Mouse (Mus musculus) heart, postnatal 0 days (tissue): ENCODE results near the gene Gas6. TPM values are rescaled to one million over a fixed set of nuclear protein-coding genes. Genes with fewer than 3 reads are reported as not detected.

Source experiments
- ATAC-seq: fragments of 200-750 bp; cut with Nextera tagmentation; 2 replicates; pipeline ENCODE4 v1.8.0; 2017; ENCODE audit warnings: low read depth, moderate number of reproducible peaks, moderate library complexity; ENCODE audit not compliant: insufficient read depth
- DNase-seq: peaks from one replicate; pipeline ENCODE4 v3.0.0-alpha.2; 2016; ENCODE audit warnings: low spot score
- H3K27ac ChIP-seq: fragments of 300-500 bp; sonication (generic); 2 replicates; pipeline ENCODE4 v1.5.1; 2014; ENCODE audit warnings: low read depth, mild to moderate bottlenecking
- H3K27me3 ChIP-seq: fragments of 300-500 bp; sonication (generic); 2 replicates; pipeline ENCODE4 v1.6.1; 2014; ENCODE audit warnings: low read length, mixed read lengths; ENCODE audit not compliant: control insufficient read depth, insufficient read depth
- H3K36me3 ChIP-seq: fragments of 300-500 bp; sonication (generic); replicated peaks from 2 replicates; pipeline ENCODE4 v1.6.1; 2014; ENCODE audit warnings: low read length, mixed read lengths; ENCODE audit not compliant: control insufficient read depth, insufficient read depth
- H3K4me1 ChIP-seq: fragments of 300-500 bp; sonication (generic); 2 replicates; pipeline ENCODE4 v1.6.1; 2014; ENCODE audit warnings: antibody characterized with exemption; ENCODE audit not compliant: control insufficient read depth, insufficient read depth
- H3K4me2 ChIP-seq: fragments of 300-500 bp; sonication (generic); 2 replicates; pipeline ENCODE4 v1.6.1; 2014; ENCODE audit warnings: low read depth, mild to moderate bottlenecking, low read length, moderate library complexity
- H3K4me3 ChIP-seq: fragments of 300-500 bp; sonication (generic); 2 replicates; pipeline ENCODE4 v1.5.1; 2014; ENCODE audit warnings: low read depth, low read length
- H3K9ac ChIP-seq: fragments of 300-500 bp; sonication (generic); replicated peaks from 2 replicates; pipeline ENCODE4 v1.6.1; 2014; ENCODE audit warnings: low read depth, low read length, mixed read lengths
- H3K9me3 ChIP-seq: fragments of 300-500 bp; sonication (generic); replicated peaks from 2 replicates; pipeline ENCODE4 v1.6.1; 2016; ENCODE audit warnings: low read length; ENCODE audit not compliant: control insufficient read depth
- CTCF ChIP-seq: IDR thresholded peaks from 2 replicates; pipeline ENCODE4 v1.5.1; 2016; ENCODE audit warnings: antibody characterized with exemption, control low read depth, low read depth
- EP300 ChIP-seq: IDR thresholded peaks from 2 replicates; pipeline ENCODE4 v1.6.1; 2016; ENCODE audit warnings: antibody characterized with exemption, low read depth
- WGBS: fragments of 180-500 bp; shearing (Covaris S2); extraction: QIAGEN DNeasy Blood & Tissue Kit; methylation state at CpG from one replicate; pipeline ENCODE4 v1.1.7; 2014; 5-methylcytosine and 5-hydroxymethylcytosine counted together
- polyA plus RNA-seq: library from polyadenylated mRNA; unstranded; fragments of >200 nt; fragmentation: Nextera tagmentation; extraction: Ambion mirVana; gene quantifications from 2 replicates; pipeline ENCODE4 v1.2.1, GENCODE M21; 2015
- total RNA-seq: library from RNA; depleted of rRNA; stranded (reverse); fragments of >200 nt; gene quantifications from 2 replicates; pipeline ENCODE4 v1.2.3, GENCODE M21; 2014; ENCODE audit warnings: low replicate concordance

Gas6 gene
- total and polyA plus RNA-seq, 2 experiments from 2014 or later: 179 to 275 TPM

GRCm38 (mm10) chr8:13459431-13459830 lies 34.9 kb downstream of the Gas6 start:
- no peak for ATAC-seq
- DNase-seq: no peak
- H3K4me1 ChIP-seq: 0 out of 2 replicates have a peak, but pooled peaks cover 4% of the 10 kb centered on the region

GRCm38 (mm10) chr8:13455295-13455694 lies 39.0 kb downstream of the Gas6 start:
- TF ChIP-seq EP300 (no peak), CTCF (peak; percentile 94)

More at GRCm38 (mm10) chr8:13459431-13459830, 34.9 kb downstream of the Gas6 start:
- no peaks in the 10 kb centered on the region for H3K27me3 ChIP-seq
- no peaks in the 10 kb centered on the region for H3K9me3 ChIP-seq
- no peak overlapping the region for H3K4me3 ChIP-seq
- H3K9ac ChIP-seq: no peak overlapping the region
- H3K27ac ChIP-seq: no peak overlapping the region
- TF ChIP-seq CTCF (no peak), EP300 (no peak)
- H3K4me2 ChIP-seq: no peak overlapping the region
- WGBS: 79% methylated on average over 4 of the region's 4 CpGs
- H3K36me3 ChIP-seq: peaks cover 14% of the 10 kb centered on the region; the same call in 1 of the 2 replicates

GRCm38 (mm10) chr8:13454341-13455113 lies 39.8 kb downstream of the Gas6 start:
- Histone ChIP-seq H3K4me2 (no peak overlapping the region), H3K9me3 (no peaks in the 10 kb centered on the region), H3K27ac (no peak overlapping the region), H3K4me3 (no peak overlapping the region), H3K9ac (no peak overlapping the region), H3K4me1 (no peaks in the 10 kb centered on the region), H3K27me3 (no peaks in the 10 kb centered on the region), H3K36me3 (no peaks in the 10 kb centered on the region)
- ATAC-seq (no peak), DNase-seq (no peak)
- WGBS: 64% methylated on average over 8 of the region's 8 CpGs
- no peak for TF ChIP-seq CTCF
- no peak for TF ChIP-seq EP300

More at GRCm38 (mm10) chr8:13455295-13455694, 39.0 kb downstream of the Gas6 start:
- ATAC-seq: peak; percentile 81
- 19% methylated on average over 2 of the region's 2 CpGs for WGBS
- H3K36me3 ChIP-seq: no peaks in the 10 kb centered on the region
- no peak overlapping the region for H3K4me3 ChIP-seq
- H3K27ac ChIP-seq: no peak overlapping the region
- no peaks in the 10 kb centered on the region for H3K9me3 ChIP-seq
- H3K9ac ChIP-seq: no peak overlapping the region
- no peak overlapping the region for H3K4me2 ChIP-seq
- peak; percentile 51 for DNase-seq
- H3K27me3 ChIP-seq: no peaks in the 10 kb centered on the region
- no peaks in the 10 kb centered on the region for H3K4me1 ChIP-seq

GRCm38 (mm10) chr8:13451747-13452277 lies 42.5 kb downstream of the Gas6 start:
- no peak overlapping the region for H3K4me3 ChIP-seq
- no peaks in the 10 kb centered on the region for H3K4me1 ChIP-seq
- TF ChIP-seq CTCF (no peak), EP300 (no peak)
- H3K27me3 ChIP-seq: no peaks in the 10 kb centered on the region
- 60% methylated on average over 6 of the region's 6 CpGs for WGBS
- no peak for ATAC-seq
- no peak for DNase-seq
- H3K36me3 ChIP-seq: no peaks in the 10 kb centered on the region
- no peak overlapping the region for H3K9ac ChIP-seq
- H3K9me3 ChIP-seq: no peaks in the 10 kb centered on the region
- H3K4me2 ChIP-seq: no peak overlapping the region
- no peak overlapping the region for H3K27ac ChIP-seq

GRCm38 (mm10) chr8:13448145-13448544 lies 46.1 kb downstream of the Gas6 start:
- Histone ChIP-seq H3K4me2 (no peak overlapping the region), H3K4me1 (no peaks in the 10 kb centered on the region), H3K27ac (no peak overlapping the region), H3K27me3 (no peaks in the 10 kb centered on the region), H3K9ac (no peak overlapping the region), H3K4me3 (no peak overlapping the region), H3K36me3 (no peaks in the 10 kb centered on the region), H3K9me3 (no peaks in the 10 kb centered on the region)
- DNase-seq: peak; percentile 31
- 34% methylated on average over 4 of the region's 4 CpGs for WGBS
- TF ChIP-seq CTCF (no peak), EP300 (no peak)
- ATAC-seq: peak; percentile 62; the same call in 1 of the 2 replicates
